Mouse (Mus musculus): ENCODE measurements around the gene Prkce. TPM values are rescaled to one million over a fixed set of nuclear protein-coding genes. Genes with fewer than 3 reads are reported as not detected.
A peak's percentile ranks its signal among the peaks of the same experiment; 100 is the strongest.

Prkce gene
- polyA plus RNA-seq, 1 experiment from 2014 or later, result 6.2 TPM

- no peak for ATAC-seq (ENCODE audit: extremely low read depth, insufficient number of reproducible peaks, low FRiP score, low TSS enrichment)
- H3K4me3 ChIP-seq, result no peak overlapping the region
- no peak overlapping the region for H3K4me2 ChIP-seq
- WGBS, result 70% methylated on average over 6 of the region's 6 CpGs
- no peak overlapping the region for H3K9ac ChIP-seq
- no peaks in the 10 kb centered on the region for H3K27me3 ChIP-seq (replicated peaks)
- no peaks in the 10 kb centered on the region for H3K36me3 ChIP-seq
- H3K4me1 ChIP-seq, result peaks cover 4% of the 10 kb centered on the region
- 0 out of 2 replicates have a peak, but pooled peaks cover 4% of the 10 kb centered on the region for H3K9me3 ChIP-seq
- no peak overlapping the region for H3K27ac ChIP-seq (replicated peaks)
These were observed 10.6 kb upstream of the Prkce start for GRCm38 (mm10) chr17:86156999-86157398.

- no peak overlapping the region for H3K27ac ChIP-seq (replicated peaks)
- 59% methylated on average over 15 of the region's 15 CpGs for WGBS
These were observed 4.9 kb upstream of the Prkce start for GRCm38 (mm10) chr17:86162672-86163071.

GRCm38 (mm10) chr17:86164416-86164815, 3.2 kb upstream of the Prkce start:
- Histone ChIP-seq H3K9me3 (no peaks in the 10 kb centered on the region), H3K27me3 (replicated peaks) (no peaks in the 10 kb centered on the region), H3K4me1 (peaks cover 45% of the 10 kb centered on the region), H3K4me3 (no peak overlapping the region), H3K27ac (replicated peaks) (no peak overlapping the region), H3K9ac (no peak overlapping the region), H3K4me2 (no peak overlapping the region), H3K36me3 (no peaks in the 10 kb centered on the region)
- 77% methylated on average over 7 of the region's 7 CpGs for WGBS
- ATAC-seq (ENCODE audit: extremely low read depth, insufficient number of reproducible peaks, low FRiP score, low TSS enrichment), result no peak

More at GRCm38 (mm10) chr17:86162672-86163071, 4.9 kb upstream of the Prkce start:
- no peak overlapping the region for H3K9ac ChIP-seq
- H3K9me3 ChIP-seq, result no peaks in the 10 kb centered on the region
- H3K4me1 ChIP-seq, result peaks cover 37% of the 10 kb centered on the region
- H3K36me3 ChIP-seq, result no peaks in the 10 kb centered on the region
- no peak overlapping the region for H3K4me2 ChIP-seq
- no peaks in the 10 kb centered on the region for H3K27me3 ChIP-seq (replicated peaks)
- no peak for ATAC-seq (ENCODE audit: extremely low read depth, insufficient number of reproducible peaks, low FRiP score, low TSS enrichment)
- no peak overlapping the region for H3K4me3 ChIP-seq

GRCm38 (mm10) chr17:86166051-86166566, 1.5 kb upstream of the Prkce start:
- Histone ChIP-seq H3K27ac (replicated peaks) (peak overlapping the region; percentile 99), H3K4me2 (peak overlapping the region; percentile 86), H3K27me3 (replicated peaks) (no peaks in the 10 kb centered on the region), H3K9ac (peak overlapping the region; percentile 95), H3K4me1 (peaks cover 62% of the 10 kb centered on the region), H3K36me3 (no peaks in the 10 kb centered on the region), H3K4me3 (peak overlapping the region; percentile 87), H3K9me3 (no peaks in the 10 kb centered on the region)
- ATAC-seq (ENCODE audit: extremely low read depth, insufficient number of reproducible peaks, low FRiP score, low TSS enrichment), result no peak
- 3% methylated on average over 19 of the region's 19 CpGs for WGBS

GRCm38 (mm10) chr17:86166567-86167319, 842 bp upstream of the Prkce start:
- Histone ChIP-seq H3K4me1 (peaks cover 61% of the 10 kb centered on the region), H3K4me2 (peak overlapping the region; percentile 86), H3K9me3 (no peaks in the 10 kb centered on the region), H3K27ac (replicated peaks) (peak overlapping the region; percentile 99), H3K9ac (peak overlapping the region; percentile 95), H3K27me3 (replicated peaks) (no peaks in the 10 kb centered on the region), H3K4me3 (peak overlapping the region; percentile 87), H3K36me3 (no peaks in the 10 kb centered on the region)
- under 1% methylated on average over 46 of the region's 46 CpGs for WGBS
- ATAC-seq (ENCODE audit: extremely low read depth, insufficient number of reproducible peaks, low FRiP score, low TSS enrichment), result peak; percentile 52; the same call in 1 of the 2 replicates

GRCm38 (mm10) chr17:86168231-86168981, 821 bp downstream of the Prkce start:
- under 1% methylated on average over 64 of the region's 64 CpGs for WGBS

GRCm38 (mm10) chr17:86169092-86169491, 1.5 kb downstream of the Prkce start:
- H3K4me2 ChIP-seq, result peak overlapping the region; percentile 86
- peak overlapping the region; percentile 87 for H3K4me3 ChIP-seq
- H3K9ac ChIP-seq, result peak overlapping the region; percentile 95
- ATAC-seq (ENCODE audit: extremely low read depth, insufficient number of reproducible peaks, low FRiP score, low TSS enrichment), result no peak
- peaks cover 46% of the 10 kb centered on the region for H3K4me1 ChIP-seq
- peak overlapping the region; percentile 99; the same call in 1 of the 2 replicates for H3K27ac ChIP-seq (replicated peaks)
- H3K9me3 ChIP-seq, result no peaks in the 10 kb centered on the region
- H3K36me3 ChIP-seq, result peaks cover 18% of the 10 kb centered on the region
- no peaks in the 10 kb centered on the region for H3K27me3 ChIP-seq (replicated peaks)
- WGBS, result 6% methylated on average over 6 of the region's 6 CpGs

More at GRCm38 (mm10) chr17:86168231-86168981, 821 bp downstream of the Prkce start:
- Histone ChIP-seq H3K36me3 (peaks cover 14% of the 10 kb centered on the region), H3K4me3 (peak overlapping the region; percentile 87), H3K4me2 (peak overlapping the region; percentile 86), H3K9me3 (no peaks in the 10 kb centered on the region), H3K4me1 (peaks cover 53% of the 10 kb centered on the region), H3K27ac (replicated peaks) (peak overlapping the region; percentile 99), H3K9ac (peak overlapping the region; percentile 95), H3K27me3 (replicated peaks) (no peaks in the 10 kb centered on the region)
- ATAC-seq (ENCODE audit: extremely low read depth, insufficient number of reproducible peaks, low FRiP score, low TSS enrichment), result no peak

GRCm38 (mm10) chr17:86170164-86170958, 2.8 kb downstream of the Prkce start:
- peak overlapping the region; percentile 95 for H3K9ac ChIP-seq
- no peak for ATAC-seq (ENCODE audit: extremely low read depth, insufficient number of reproducible peaks, low FRiP score, low TSS enrichment)

GRCm38 (mm10) chr17:86175516-86175915, 7.9 kb downstream of the Prkce start:
- H3K27ac ChIP-seq (replicated peaks), result no peak overlapping the region
- no peak overlapping the region for H3K9ac ChIP-seq
- peaks cover 29% of the 10 kb centered on the region for H3K4me1 ChIP-seq
- peaks cover 25% of the 10 kb centered on the region for H3K36me3 ChIP-seq
- H3K4me3 ChIP-seq, result no peak overlapping the region
- no peaks in the 10 kb centered on the region for H3K27me3 ChIP-seq (replicated peaks)
- H3K4me2 ChIP-seq, result no peak overlapping the region
- H3K9me3 ChIP-seq, result no peaks in the 10 kb centered on the region
- ATAC-seq (ENCODE audit: extremely low read depth, insufficient number of reproducible peaks, low FRiP score, low TSS enrichment), result no peak
- WGBS, result 45% methylated on average over 9 of the region's 9 CpGs

More at GRCm38 (mm10) chr17:86170164-86170958, 2.8 kb downstream of the Prkce start:
- peaks cover 18% of the 10 kb centered on the region for H3K36me3 ChIP-seq
- H3K27me3 ChIP-seq (replicated peaks), result no peaks in the 10 kb centered on the region
- H3K4me2 ChIP-seq, result peak overlapping the region; percentile 86
- peaks cover 41% of the 10 kb centered on the region for H3K4me1 ChIP-seq
- H3K4me3 ChIP-seq, result peak overlapping the region; percentile 87
- WGBS, result 52% methylated on average over 9 of the region's 9 CpGs
- no peaks in the 10 kb centered on the region for H3K9me3 ChIP-seq
- H3K27ac ChIP-seq (replicated peaks), result no peak overlapping the region

GRCm38 (mm10) chr17:86176722-86177121, 9.1 kb downstream of the Prkce start:
- H3K27me3 ChIP-seq (replicated peaks), result no peaks in the 10 kb centered on the region
- no peak overlapping the region for H3K27ac ChIP-seq (replicated peaks)
- H3K4me1 ChIP-seq, result peaks cover 21% of the 10 kb centered on the region
- H3K9ac ChIP-seq, result no peak overlapping the region
- no peak overlapping the region for H3K4me2 ChIP-seq
- 62% methylated on average over 7 of the region's 7 CpGs for WGBS
- no peak for ATAC-seq (ENCODE audit: extremely low read depth, insufficient number of reproducible peaks, low FRiP score, low TSS enrichment)
- no peaks in the 10 kb centered on the region for H3K9me3 ChIP-seq
- peaks cover 29% of the 10 kb centered on the region for H3K36me3 ChIP-seq
- no peak overlapping the region for H3K4me3 ChIP-seq

Data from heart, embryonic 13.5 days (tissue).